Mouse (Mus musculus): ENCODE measurements around the gene Mrgpre. TPM values are rescaled to one million over a fixed set of nuclear protein-coding genes. Genes with fewer than 3 reads are reported as not detected.

Mrgpre gene
- polyA plus RNA-seq, 1 experiment, result 0.52 TPM

DNA sequence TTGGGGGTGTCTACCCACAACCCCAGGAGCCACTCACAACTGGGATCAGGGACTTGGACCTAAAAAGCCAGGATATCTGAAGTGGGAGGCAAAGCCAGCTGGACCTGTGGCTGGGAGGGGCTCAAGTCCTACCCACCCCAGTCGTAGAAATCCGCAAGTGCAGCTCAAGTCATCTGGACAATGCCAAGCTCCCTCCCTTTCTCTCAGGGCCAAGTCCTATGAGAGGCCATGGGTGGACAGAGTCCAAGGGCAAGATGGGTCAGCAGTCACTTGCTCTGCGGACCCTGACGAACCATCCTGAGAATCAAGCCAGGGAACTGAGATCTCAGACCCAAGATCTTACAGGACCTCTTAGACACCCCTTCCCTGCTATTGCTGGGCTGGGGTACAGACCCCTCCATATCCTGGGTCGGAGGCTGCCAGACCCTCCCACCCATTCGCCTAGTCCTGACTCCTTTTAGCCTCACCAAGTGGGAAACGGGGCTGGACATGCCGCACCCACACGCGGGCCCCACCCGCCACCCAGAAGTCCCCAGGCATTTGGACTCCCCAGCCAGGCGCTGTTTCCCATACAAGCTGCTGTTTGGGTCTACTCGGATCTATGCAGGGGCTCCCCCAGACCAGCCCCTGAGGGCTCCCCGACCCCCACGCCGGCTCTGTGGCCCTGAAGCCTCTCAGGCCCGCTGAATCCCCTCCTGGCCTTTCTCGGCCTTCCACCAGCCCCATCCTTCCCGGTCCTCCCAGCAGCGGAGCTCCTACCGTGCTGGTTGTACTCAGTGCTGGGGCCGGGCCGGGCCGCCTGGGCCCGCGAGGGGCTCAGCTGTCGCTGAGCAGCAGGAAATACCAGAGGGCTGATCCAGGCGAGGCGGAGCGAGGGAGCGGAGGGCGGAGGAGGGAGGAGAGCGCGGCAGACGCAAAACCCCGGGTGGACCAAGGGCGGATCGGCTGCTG lies 44.5 kb downstream of the Mrgpre start:
- no peak overlapping the region for H3K4me3 ChIP-seq (replicated peaks; ENCODE audit: control insufficient read depth, low read depth, low read length)
- H3K4me1 ChIP-seq (ENCODE audit: control insufficient read depth, insufficient read depth, low read length), result no peaks in the 10 kb centered on the region
- TF ChIP-seq CTCF (IDR thresholded peaks at IDR 0.05; ENCODE audit: control insufficient read depth, insufficient read depth, low read length) (no peak), POLR2A (IDR thresholded peaks at IDR 0.05; ENCODE audit: borderline replicate concordance, control insufficient read depth, low read depth, low read length) (no peak)
- 11% methylated on average over 37 of the region's 38 CpGs for WGBS
- no peak overlapping the region for H3K27ac ChIP-seq (ENCODE audit: control insufficient read depth, insufficient read depth, low read depth, low read length, poor library complexity)

DNA sequence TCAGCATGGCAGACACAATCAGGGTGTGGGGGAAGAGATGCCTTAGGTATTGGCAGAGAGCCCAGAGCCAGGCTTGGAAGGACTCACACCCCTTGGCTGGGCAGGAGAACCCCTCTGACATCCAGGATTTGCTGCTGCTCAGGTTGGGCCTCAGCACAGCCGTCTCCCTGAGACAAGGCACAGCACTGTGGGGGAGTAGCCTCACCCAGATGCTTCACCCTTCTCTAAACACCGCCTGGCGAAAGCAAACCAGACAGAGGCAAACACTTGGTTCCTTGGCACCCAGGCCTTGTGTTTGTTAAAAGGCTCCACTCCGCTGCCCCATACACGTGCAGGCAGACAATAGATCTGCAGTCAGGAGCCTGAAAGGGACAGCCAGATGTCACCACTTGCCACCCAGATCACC lies 45.7 kb downstream of the Mrgpre start:
- TF ChIP-seq POLR2A (IDR thresholded peaks at IDR 0.05; ENCODE audit: borderline replicate concordance, control insufficient read depth, low read depth, low read length) (no peak), CTCF (IDR thresholded peaks at IDR 0.05; ENCODE audit: control insufficient read depth, insufficient read depth, low read length) (no peak)
- WGBS, result 84% methylated on average over 5 of the region's 5 CpGs
- H3K27ac ChIP-seq (ENCODE audit: control insufficient read depth, insufficient read depth, low read depth, low read length, poor library complexity), result no peak overlapping the region
- H3K4me1 ChIP-seq (ENCODE audit: control insufficient read depth, insufficient read depth, low read length), result no peaks in the 10 kb centered on the region
- no peak overlapping the region for H3K4me3 ChIP-seq (replicated peaks; ENCODE audit: control insufficient read depth, low read depth, low read length)

DNA sequence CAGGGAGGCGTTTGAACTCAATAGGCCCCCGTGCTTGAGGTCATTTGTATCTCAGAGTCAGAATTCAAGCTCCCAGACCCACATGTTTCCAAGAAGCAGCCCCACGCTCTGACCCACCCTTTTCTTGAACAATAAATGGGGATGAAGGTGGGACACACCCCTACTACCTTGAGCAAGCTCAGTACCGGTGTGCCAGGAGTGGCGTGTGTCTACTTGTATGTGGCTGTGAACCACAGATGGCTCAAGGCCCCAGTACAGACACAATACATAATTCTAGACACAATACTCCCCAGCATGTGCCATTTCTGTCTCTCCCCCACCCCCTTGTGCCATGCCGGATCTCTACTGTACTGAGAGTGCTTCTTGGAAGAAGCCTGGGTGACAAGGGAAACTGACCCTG lies 46.1 kb downstream of the Mrgpre start:
- WGBS, result 83% methylated on average over 6 of the region's 6 CpGs
- Histone ChIP-seq H3K27ac (ENCODE audit: control insufficient read depth, insufficient read depth, low read depth, low read length, poor library complexity) (no peak overlapping the region), H3K4me1 (ENCODE audit: control insufficient read depth, insufficient read depth, low read length) (no peaks in the 10 kb centered on the region), H3K4me3 (replicated peaks; ENCODE audit: control insufficient read depth, low read depth, low read length) (no peak overlapping the region)
- TF ChIP-seq POLR2A (IDR thresholded peaks at IDR 0.05; ENCODE audit: borderline replicate concordance, control insufficient read depth, low read depth, low read length), result no peak
- no peak for TF ChIP-seq CTCF (IDR thresholded peaks at IDR 0.05; ENCODE audit: control insufficient read depth, insufficient read depth, low read length)

DNA sequence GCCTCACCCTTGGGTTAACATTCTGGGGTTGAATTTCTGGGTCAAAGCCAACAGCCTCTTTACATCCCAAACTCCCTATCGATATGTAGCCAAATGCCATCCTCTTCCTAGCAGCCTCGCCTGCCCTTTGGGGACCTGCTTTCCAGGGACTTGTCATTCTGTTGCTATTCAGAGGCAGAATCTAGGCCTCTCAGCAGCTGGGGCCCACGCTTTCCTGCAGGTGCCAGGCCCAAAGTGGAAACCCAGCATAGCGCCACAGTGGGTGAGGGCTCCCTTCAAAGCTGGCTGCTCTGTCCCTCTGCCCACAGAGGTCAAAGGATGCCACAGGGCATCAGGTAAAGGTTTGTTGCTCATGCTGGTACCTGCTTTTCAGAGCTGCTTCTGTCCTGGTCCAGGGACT lies 50.6 kb downstream of the Mrgpre start:
- no peak for TF ChIP-seq CTCF (IDR thresholded peaks at IDR 0.05; ENCODE audit: control insufficient read depth, insufficient read depth, low read length)
- TF ChIP-seq POLR2A (IDR thresholded peaks at IDR 0.05; ENCODE audit: borderline replicate concordance, control insufficient read depth, low read depth, low read length), result no peak
- 77% methylated on average over 4 of the region's 4 CpGs for WGBS
- Histone ChIP-seq H3K4me3 (replicated peaks; ENCODE audit: control insufficient read depth, low read depth, low read length) (no peak overlapping the region), H3K4me1 (ENCODE audit: control insufficient read depth, insufficient read depth, low read length) (no peaks in the 10 kb centered on the region), H3K27ac (ENCODE audit: control insufficient read depth, insufficient read depth, low read depth, low read length, poor library complexity) (no peak overlapping the region)

DNA sequence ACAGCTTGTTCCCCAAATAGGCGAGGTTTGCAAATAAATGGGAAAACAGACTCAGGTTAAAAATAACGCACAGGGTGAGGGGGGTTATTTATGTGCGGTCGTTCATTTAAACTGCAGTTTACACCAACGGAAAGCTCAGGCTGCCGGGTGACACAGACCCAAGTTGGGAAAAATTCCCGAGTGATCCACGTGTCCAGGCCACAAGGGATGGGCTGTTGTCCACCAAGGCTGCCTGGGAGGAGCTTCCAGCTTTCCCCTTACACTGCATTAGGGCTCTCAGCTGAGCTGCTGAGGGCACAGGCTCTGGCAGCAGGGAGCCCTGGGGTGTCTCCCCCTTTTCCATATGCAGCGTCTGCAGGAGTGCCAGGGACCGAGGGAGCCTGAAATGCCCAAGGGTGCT lies 54.4 kb downstream of the Mrgpre start:
- H3K27ac ChIP-seq (ENCODE audit: control insufficient read depth, insufficient read depth, low read depth, low read length, poor library complexity), result no peak overlapping the region
- H3K4me1 ChIP-seq (ENCODE audit: control insufficient read depth, insufficient read depth, low read length), result no peaks in the 10 kb centered on the region
- H3K4me3 ChIP-seq (replicated peaks; ENCODE audit: control insufficient read depth, low read depth, low read length), result no peak overlapping the region
- 84% methylated on average over 10 of the region's 10 CpGs for WGBS
- TF ChIP-seq POLR2A (IDR thresholded peaks at IDR 0.05; ENCODE audit: borderline replicate concordance, control insufficient read depth, low read depth, low read length) (no peak), CTCF (IDR thresholded peaks at IDR 0.05; ENCODE audit: control insufficient read depth, insufficient read depth, low read length) (no peak)

Other genes starting within 250 kb of the Mrgpre start
- gene Nap1l4, start 235.4 kb downstream of the Mrgpre start, polyA plus RNA-seq (2011; ENCODE audit: insufficient read depth, insufficient read length, low replicate concordance, missing spikeins), result 104 and 143 TPM in 2 replicates
- gene Cars, start 184.4 kb downstream of the Mrgpre start, polyA plus RNA-seq (2011; ENCODE audit: insufficient read depth, insufficient read length, low replicate concordance, missing spikeins), result 86.2 and 209 TPM in 2 replicates
- 2.4 and 4.3 TPM in 2 replicates for gene Tnfrsf26, start 155.8 kb downstream of the Mrgpre start, polyA plus RNA-seq (2011; ENCODE audit: insufficient read depth, insufficient read length, low replicate concordance, missing spikeins)
- gene Tnfrsf22, start 134.8 kb downstream of the Mrgpre start, polyA plus RNA-seq (2011; ENCODE audit: insufficient read depth, insufficient read length, low replicate concordance, missing spikeins), result 0.57 TPM in 1 of 2 replicates, not detected in the other
- gene Tnfrsf23, start 98.6 kb downstream of the Mrgpre start, polyA plus RNA-seq (2011; ENCODE audit: insufficient read depth, insufficient read length, low replicate concordance, missing spikeins), result 0.85 and 1.3 TPM in 2 replicates
- 3.4 and 6.7 TPM in 2 replicates for gene Osbpl5, start 27.5 kb downstream of the Mrgpre start, polyA plus RNA-seq (2011; ENCODE audit: insufficient read depth, insufficient read length, low replicate concordance, missing spikeins)
- gene Mrgprg, start 17.5 kb downstream of the Mrgpre start, polyA plus RNA-seq (2011; ENCODE audit: insufficient read depth, insufficient read length, low replicate concordance, missing spikeins), result not detected in 2 replicates
- gene Nadsyn1, start 38.3 kb upstream of the Mrgpre start, polyA plus RNA-seq (2011; ENCODE audit: insufficient read depth, insufficient read length, low replicate concordance, missing spikeins), result 2.3 and 4.4 TPM in 2 replicates
- 7.4 and 8.5 TPM in 2 replicates for gene Dhcr7, start 38.6 kb upstream of the Mrgpre start, polyA plus RNA-seq (2011; ENCODE audit: insufficient read depth, insufficient read length, low replicate concordance, missing spikeins)
- not detected in 2 replicates for gene Gm498, start 82.3 kb upstream of the Mrgpre start, polyA plus RNA-seq (2011; ENCODE audit: insufficient read depth, insufficient read length, low replicate concordance, missing spikeins)
- 2.0 TPM in 1 of 2 replicates, not detected in the other for gene Shank2, start 217.4 kb upstream of the Mrgpre start, polyA plus RNA-seq (2011; ENCODE audit: insufficient read depth, insufficient read length, low replicate concordance, missing spikeins)